Mouse (Mus musculus) adrenal gland, postnatal 4 days (tissue): ENCODE data around the gene Synj1. TPM values are rescaled to one million over a fixed set of nuclear protein-coding genes. Genes with fewer than 3 reads are reported as not detected.

Experiments used
- DNase-seq, 2 experiments: peaks; one replicate each; pipeline ENCODE4 v3.0.0; 2021 to 2022; ENCODE audit warnings: low spot score in 2 of 2, mixed read lengths in 2 of 2
- total RNA-seq, 2 experiments: library from RNA; stranded (reverse); gene quantifications; 2 replicates each; pipeline ENCODE4 v1.2.3; 2021

Gene Synj1
- total RNA-seq, 2 experiments from 2014 or later, result 37.6 to 43.6 TPM

DNA sequence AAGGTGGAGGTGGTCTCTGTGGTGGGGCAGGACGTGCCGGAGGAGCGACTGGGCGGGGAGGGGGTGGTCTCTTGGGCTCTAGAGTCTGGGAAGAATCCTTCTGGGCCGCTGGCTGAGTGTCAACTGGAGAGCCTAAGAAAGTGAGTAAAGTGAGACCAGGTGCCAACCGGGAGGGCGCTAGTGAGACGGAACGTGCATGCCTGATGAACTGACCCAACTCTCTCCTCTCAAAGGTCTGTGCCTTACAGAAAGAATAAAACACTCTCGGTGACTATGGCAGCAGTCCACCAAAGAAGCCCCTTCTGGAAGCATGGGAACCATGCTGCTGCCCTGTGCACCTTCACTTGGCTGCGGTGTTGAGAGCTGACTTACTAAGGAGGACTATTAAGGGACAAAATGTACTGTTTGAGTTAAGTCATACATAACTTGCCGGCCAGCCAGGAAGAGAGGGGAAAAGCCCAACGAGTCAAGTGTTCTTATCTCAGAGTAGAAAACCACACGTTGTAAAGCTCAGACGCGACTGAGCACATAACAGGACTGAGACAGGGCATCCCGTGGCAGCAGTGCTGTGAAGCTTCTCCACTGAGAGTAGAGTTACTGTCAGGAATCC is 60.6 kb downstream of the Synj1 start:
- DNase-seq, result no peak

DNA sequence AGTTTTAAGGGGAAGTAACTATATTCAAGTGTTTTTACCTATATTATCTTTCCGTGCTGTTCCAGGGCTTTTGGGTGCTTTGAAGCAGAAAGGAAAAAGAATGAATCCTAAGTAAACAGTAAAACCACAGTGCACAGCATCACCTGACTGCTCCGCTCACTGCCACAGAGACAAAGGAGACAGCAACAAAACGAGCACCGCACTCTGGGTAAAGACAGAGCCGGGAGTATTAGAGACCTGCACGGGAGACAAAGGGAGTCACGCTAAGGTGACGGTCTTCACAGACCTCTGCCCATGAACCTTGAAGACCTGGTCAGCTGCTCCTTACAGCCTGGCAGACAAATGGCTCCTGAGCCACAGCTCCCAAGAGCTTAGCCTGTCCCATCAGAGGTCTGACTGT is 64.1 kb downstream of the Synj1 start:
- no peak for DNase-seq

DNA sequence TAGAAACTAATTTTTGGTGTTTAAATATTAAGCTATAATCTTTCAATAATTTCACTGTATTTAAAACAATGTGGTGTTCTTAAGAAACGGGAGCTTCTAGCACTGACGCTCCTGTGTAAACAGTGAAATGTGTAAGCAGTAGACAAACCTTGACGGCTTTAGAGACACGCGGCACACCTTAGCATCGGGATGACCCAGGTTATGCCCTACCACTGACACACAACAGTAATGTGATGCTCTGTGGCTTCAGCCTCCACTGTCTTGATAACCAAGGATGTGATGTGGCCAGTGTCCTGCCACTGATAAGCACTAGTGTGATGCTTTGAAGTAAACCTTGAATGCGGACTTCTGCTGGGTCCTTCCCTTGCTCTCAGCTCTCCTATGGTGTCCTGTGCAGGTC is 69.9 kb downstream of the Synj1 start:
- DNase-seq, result no peak

DNA sequence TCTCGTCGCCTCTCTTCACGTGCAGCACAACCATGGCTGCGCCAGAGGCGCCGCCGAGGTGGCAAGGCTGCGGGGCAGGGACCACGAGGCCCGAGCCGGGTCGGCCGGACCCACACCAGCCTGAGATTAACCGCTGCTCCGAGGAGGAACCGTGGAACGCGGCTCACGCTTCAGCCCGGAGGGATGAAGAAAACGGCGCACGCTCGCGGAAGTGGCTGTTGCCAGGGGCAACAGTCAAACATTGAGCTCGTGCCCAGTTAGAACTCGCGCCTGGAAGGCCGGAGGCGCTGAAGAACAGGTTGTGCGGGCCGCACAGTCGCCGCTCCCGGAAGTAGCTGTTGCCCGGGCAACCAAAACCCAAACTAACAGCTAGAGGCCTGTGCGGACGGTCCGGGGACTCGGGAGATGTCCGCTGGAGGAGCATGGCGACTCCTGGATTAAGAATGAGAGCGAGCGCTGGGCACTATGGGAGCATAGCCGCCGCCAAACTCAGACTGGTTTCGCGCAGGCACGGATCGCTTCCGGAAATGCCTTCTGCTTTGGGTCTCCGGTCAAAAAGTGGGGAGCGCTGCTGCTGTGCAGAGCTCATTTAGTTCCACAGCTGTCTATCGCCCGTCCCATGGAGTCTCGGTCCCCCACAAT is 76.3 kb downstream of the Synj1 start, which contains the start of gene Cfap298:
Cfap298 (minus strand) TSS at position 428 of the 642 bp plus-strand sequence.
- DNase-seq, result peak; percentile 79 to 84

DNA sequence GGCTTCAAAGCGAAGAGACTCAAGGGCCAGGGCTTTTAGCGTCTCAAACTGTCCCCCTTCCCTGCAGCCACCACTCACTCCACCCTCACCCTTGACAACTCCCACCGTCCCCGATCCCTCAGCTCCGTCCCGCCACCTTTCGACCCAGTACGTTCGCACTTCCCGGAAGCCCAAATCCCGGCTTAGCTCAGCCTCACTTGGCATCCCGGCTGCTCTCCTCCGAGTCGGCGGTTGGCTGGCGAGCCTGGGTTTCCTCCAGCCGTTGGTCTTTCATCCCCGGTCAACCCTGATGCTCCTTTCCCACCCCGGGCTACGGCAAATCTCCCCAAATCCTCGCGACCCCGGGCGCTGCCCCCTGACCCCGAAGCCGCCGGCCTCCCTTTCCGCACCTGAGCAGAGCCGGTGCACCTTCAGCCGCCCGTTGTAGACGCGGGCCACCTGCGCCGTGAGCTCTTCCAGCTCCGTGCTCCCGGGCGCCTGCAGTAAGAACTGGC is 76.9 kb downstream of the Synj1 start:
- DNase-seq, result peak; percentile 34 to 48

DNA sequence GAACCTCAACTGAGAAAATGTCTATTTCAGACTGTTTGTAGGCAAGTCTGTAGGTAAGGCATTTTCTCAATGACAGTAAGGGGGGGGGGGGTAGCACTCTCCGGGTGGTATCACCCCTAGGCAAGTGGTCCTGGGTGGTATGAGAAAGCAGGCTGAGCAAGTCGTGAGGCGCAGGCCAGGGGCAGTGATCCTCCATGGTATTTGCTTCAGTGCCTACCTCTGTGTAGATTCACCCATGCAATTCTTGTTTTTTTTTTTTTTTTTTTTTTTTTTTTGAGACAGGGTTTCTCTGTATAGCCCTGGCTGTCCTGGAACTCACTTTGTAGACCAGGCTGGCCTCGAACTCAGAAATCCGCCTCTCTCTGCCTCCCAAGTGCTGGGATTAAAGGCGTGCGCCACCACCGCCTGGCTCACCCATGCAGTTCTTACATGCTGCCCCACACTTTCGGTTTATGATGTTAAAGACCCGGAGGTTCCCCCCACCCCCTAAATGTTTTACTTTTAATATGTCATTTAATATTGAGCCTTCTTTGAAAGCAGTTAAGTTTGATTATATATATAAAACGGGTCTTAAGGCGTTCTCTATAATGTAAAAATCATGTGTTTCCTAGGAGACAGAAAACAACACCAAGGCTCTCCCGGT is 77.5 kb downstream of the Synj1 start:
- no peak for DNase-seq

DNA sequence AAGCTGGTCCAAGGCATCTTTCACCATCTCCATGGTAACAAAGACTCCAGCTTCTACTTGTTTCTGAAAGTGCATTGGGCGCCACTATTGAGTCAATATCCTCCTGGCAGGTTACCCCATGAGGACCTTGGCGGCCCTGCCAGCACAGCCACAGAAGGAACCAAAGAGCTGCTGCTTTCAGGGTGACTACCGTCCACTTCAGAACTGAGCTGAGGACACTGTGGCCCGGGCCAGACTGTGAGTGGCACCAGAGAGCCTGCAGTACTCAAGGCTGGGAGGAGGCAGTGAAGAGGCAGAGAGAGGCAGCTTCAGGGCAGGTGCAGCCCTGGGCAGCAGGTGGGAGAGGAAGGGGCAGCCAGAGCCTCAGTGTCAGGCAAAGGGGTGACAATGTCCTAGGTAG is 83.7 kb downstream of the Synj1 start:
- no peak for DNase-seq

DNA sequence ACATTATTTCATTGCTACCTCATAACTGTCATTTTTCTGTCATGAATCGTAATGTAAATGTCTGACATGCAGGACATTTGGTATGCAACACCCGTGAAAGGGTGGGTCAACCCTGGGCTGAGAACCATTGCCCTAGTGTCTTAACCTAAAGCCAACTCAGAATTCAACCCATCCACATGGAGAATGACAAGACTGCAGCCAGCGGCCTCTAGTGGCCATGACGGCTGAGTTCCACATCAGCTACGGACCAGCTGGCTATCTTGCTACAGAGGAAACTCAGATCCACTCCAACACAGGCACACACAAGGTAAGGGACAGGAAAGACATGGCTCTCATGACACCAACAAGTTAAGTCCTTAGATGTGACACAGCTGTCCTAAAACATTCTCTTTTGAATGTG is 85.6 kb downstream of the Synj1 start:
- peak in 1 of 2 experiments; percentile 44 for DNase-seq

DNA sequence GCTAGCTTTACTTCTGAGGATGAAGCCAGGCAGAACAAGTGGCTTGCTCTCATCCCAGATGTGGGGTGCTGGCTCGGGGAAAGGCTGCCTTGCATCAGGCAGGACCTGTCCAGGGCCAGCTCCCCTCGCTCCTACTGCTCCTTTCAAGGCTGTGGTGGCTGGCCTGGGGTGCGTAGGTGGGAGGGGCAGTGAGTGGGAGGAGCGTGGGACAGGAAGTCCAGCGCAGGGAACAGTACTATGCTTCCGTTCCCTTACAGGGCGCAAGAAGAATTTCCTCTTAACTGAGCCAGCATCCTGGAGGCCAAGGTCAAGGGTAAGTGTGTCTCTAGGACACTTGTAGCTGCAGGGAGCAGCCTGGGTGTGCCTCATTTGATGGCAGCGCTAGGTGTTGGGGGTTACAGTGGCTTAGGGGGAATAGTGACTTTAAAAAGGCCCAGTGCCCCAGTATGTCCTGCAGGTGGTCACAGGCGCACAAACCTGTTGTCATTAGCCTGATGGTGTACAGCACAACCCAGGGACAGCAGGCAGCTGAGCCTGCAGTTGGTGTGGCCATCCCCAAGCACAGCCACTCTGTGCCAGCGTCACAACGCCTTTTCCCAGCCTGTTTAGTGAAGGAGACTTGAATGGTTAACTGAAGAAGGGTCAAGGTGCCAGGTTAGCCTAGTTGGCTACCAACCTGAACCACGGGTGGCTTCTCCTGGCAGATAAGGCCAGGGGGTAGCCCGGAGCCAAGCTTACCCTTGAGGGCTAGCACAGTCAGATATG is 86.3 kb downstream of the Synj1 start:
- DNase-seq, result peak; percentile 38 to 48

DNA sequence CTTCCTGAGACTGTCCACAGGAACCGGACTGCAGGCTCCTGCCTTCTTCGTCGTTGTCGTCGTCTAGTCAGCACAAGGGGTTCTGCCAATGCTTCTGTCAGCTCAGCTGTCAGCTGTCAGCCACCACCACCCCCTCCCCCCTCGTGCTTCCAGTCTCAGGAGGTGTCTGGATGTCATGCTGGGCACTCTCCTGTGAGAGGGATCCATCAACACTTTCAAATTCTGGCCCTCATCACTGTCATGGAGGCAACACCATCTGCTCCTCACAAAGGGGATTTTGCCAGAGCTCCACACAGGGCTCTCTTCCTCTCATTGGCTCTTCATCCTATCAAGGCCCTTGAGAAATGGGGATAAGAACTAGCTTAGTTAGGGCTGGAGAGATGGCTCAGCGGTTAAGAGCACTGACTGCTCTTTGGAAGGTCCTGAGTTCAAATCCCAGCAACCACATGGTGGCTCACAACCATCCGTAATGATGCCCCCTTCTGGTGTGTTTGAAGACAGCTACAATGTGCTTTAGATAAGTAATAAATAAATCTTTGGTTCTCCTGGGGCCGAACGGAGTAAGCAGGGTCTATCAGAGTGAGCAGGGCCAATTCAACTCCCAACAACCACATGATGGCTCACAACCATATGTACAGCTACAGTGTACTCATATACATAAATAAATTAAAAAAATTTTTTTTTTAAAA is 89.5 kb downstream of the Synj1 start:
- no peak for DNase-seq

DNA sequence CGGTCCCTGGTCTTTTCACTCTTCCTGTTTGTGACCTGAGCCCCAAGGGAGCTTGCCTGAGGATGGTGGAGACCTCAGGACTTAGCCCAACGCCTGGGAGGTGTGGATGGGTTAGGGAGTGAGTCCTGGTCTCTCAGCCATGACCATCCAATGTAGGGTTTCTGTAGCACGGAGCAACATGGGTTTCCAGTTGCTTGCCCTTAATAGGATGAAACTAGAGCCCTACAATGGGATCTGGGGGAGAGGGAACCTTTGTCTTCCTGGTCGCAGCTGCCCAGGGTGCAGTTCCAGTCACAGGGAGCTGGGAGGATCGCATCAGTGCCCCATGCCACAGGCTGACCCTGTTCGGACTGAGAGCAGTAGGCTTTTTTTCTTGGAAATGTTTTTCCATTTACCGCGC is 94.0 kb downstream of the Synj1 start:
- no peak for DNase-seq

DNA sequence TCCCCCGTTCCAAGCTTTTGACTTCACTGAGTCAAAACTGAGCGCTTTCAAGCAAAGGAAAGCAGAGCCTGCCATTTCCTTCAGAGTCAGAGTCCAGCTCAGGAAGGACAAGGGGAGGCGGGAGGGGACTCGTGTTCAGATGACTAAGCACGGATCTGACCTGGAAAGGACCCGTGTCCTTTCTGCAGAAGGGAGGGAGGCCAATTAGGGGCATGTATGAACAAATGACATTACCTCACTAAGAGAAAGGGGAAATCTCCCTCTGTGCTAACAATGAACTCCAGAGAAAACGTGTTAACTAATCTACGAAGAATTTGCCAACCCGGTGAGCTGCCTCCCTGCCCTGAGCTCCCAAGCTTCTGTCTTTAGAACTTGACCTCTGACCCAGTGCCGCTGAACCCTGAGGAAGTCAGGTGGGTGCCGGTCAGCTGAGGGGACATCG is 95.0 kb downstream of the Synj1 start:
- no peak for DNase-seq

DNA sequence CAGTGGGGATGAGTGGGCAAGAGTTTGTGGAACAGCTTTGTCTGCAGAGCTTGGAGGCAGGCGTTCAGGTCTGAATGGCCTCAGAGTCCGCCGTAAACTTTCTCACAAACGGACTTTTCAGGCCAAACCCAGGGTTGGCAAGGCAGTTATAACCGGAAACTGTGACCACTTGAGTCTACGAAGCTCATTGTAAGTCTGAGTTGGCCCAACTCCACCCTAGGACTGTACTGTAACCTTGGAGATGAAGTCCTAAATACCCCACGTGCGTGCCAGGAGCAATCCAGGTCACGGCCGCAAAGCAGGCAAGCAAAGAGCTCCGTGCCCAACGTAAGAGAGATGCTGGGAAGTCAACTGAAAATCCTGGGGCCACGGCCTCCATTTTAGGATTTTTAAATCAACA is 99.3 kb downstream of the Synj1 start:
- DNase-seq, result no peak

DNA sequence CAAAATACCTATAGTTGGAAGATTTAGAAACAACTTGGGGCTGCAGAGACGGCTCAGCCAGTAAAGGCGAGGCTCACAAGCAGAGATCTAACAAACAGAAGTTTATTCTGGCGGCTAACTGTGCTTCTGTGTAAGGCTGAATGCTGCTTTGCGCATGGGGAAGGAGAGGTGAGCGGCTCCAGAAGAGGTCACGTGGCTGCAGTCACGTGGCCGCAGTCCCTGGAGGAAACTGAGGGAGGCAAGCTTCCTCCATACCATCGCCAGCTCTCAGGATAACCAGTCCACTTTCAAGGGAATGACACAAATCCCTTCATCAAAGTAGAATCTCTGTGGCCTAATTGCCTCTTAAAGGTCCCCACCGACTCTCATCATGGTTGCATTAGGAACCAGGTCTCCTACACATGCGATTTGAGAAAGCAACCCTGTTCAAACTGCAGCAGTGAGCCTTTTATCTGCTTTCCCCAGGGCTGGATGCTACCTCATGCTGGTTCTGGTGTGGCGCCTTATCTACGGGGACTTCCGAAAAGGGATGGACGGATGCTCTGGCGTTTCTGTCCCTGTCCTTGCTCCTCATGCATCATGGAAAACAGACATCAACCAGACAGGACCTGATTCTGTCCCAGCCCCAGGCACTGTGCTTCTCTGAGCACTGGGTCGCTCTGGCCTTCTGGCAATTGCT is 100.1 kb downstream of the Synj1 start:
- no peak for DNase-seq

DNA sequence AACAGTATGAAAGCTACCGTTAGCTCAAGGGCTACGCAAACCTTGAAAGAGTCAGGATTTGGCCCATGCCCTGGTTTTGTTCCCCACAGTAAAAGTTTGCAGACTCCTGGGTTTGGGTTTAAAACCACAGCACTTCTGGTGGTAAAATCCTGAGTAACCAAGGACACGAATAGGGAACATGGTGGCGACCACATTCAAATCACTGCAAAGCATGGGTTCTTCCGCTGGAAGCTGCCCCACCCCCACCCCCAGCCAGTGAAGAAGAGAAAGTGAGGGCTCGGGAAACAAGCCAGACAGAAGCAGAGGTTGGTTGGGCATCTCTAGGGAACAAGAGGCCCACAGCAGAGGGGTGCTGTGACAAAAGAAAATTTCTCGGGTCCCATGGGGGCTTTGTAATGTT is 103.9 kb downstream of the Synj1 start:
- no peak for DNase-seq

DNA sequence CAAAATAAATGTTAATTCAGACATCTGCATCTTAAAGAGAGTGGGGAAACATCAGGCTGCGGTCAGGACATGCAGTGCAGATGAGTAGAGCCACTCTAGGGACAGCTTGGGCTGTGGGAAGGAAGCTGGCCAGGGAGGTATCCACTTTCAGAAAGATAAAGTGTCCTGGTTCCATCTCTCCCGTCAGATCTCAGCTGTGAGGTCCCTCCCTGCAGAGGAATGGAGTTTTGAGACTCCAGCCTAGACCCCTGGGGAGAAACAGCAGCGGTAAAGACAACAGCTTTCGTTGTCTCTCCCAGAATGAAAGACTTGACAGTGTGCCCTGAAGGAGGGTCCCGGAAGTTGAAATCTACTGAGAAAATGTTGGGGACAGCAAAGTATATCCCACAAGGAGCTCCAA is 107.8 kb downstream of the Synj1 start:
- DNase-seq, result no peak

DNA sequence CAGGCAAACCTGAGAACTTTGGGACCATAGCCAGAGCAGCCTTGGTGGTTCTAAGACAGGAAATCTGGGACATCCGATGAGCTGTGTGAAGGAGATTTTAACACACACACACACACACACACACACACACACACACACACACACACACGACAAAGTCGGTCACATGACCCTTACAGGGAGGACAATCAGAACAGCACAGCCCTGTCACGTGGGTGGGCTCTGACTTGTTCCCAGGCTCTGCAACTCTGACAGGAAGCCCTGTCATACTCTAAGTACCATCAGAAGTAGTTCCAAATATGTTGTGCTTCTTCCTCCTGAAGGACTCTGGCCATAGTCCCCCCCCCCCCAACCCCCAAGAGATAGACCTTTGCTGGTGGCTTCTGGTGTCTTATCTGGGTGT is 109.7 kb downstream of the Synj1 start:
- DNase-seq, result no peak

DNA sequence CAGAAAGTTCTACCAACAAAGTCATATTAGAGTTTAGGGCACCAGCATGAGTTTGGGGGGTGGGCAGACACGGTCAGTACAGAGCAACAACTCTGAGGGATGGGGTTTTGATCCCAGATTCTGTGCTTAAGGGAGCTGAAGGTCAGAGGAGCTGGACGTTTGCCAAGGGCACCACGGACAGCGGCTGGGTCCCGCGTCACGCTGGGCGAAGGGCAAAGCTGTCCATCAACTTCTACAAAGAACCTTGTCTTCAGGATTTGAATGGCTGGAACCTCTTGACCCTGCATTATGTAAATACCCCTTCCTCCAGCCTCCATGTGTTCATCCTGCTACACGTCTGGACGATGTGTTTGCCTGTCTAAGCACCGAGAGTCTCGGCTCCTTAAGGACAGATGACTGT is 111.6 kb downstream of the Synj1 start:
- peak; percentile 46 to 56 for DNase-seq

DNA sequence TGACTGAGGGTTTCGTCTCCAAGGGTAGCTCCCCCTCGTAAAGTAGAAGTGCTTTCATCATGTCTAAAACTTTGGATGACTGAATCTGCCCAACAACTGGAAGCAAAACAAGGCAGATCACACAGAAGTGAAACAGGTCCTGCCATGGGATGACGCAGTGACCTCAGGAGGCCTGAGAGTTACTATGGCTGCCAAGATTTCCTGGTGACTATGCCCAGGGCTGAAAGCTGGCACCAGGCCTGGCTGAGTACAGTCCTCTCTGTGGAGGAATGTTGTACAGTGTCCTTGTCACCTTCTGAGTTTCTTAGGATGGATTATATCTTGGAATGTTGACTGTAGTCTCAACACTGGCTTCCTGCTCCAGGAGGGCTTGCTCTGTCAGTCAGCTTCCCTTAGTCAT is 113.5 kb downstream of the Synj1 start:
- peak; percentile 21 to 34 for DNase-seq

DNA sequence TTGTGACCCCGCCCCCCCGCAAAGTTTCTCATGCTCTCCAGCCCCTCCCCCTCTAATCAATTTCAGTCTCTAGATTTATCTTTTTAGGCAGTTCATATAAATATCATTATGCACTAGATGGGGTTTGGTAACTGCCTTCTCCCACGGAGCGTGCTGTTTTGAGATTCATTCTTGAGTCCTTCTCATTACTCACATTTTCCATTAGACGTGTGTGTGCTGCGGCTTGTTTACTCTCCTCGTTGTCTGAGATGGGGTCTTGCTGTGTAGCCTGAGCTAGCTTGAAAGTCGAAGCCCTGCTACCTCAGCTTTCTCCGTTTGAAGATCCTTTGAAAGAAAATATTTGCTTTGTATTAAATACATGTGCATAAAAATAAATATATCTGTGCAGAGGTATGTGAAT is 117.3 kb downstream of the Synj1 start:
- DNase-seq, result no peak

DNA sequence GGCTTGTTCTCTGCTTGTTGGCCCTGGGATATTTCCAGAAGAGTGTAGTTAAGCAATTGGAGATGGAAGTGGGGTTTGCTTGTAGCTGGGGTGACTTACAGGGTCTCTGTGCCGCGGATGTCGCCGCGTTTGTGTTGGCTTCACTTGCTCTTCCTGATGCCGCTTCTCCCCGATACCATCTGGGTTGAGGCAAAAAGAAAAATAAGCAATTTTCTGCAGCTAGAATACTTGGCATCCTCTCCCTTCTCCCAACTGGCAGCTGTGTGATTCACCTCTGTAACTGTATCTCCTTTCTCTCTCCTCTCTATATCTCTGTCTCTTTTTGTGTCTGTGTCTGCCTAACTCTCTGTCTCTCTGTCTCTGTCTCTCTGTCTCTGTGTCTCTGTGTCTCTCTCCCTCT is 118.1 kb downstream of the Synj1 start:
- DNase-seq, result no peak
